Mouse (Mus musculus): ENCODE results near the gene Acot8. TPM values are rescaled to one million over a fixed set of nuclear protein-coding genes. Genes with fewer than 3 reads are reported as not detected.

Acot8 gene
- 21.0 and 24.2 TPM in 2 replicates for polyA plus RNA-seq (2014; fragmentation: Nextera tagmentation; extraction: Ambion mirVana)

DNA sequence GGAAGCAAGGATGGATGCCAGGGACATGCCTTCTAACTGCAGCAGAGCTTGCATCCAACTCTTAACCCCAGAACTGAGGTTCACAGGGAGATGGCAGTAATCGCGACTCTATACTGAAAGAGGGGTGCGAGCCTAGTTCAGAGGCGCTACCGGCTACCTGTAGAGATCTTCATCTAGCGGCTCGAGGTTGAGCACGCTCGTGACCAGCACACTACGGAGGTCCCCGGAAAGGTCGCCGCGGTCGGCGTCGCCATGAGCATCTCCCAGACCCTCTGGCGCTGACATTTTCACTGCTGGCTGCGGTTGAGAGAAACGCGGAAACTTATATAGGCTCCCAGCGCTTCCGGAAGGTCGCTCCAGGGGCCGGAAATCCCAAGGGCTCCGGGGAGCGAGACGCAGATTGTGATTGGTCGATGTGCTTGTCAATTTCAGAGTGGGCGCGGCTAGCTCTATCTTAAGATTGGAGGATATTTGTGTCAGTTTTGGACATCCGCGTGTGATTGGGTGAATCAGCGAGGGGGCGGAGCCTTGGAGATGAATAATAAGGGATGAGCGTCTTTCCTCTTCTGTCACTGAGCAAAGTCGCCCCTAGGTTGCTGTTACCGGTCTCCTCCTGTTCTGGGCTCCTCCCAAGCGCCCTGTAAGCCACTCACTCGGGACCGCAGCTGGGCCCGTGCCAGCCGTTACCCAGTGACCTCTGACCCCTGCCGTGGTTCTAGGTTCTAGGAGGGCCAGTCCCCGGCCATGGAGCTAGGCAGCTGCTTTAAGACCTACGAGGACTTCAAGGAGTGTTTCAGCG is at the start of gene Acot8, which contains the start of gene Zswim3:
TSS of gene Acot8 (minus strand) at position 350 of the 799 bp plus-strand sequence.
TSS of gene Zswim3 (plus strand) at position 566 of the 799 bp plus-strand sequence.
- Histone ChIP-seq H3K27ac (ENCODE audit: low read depth, low read length) (peak within 1 kb of the TSS; percentile 79), H3K9me3 (ENCODE audit: control insufficient read depth, low read length) (no peaks in the 10 kb centered on the region), H3K4me1 (ENCODE audit: control insufficient read depth, insufficient read depth, low read length) (peaks cover 16% of the 10 kb centered on the region), H3K4me2 (ENCODE audit: low read depth, low read length) (peak within 1 kb of the TSS; percentile 64), H3K9ac (replicated peaks; ENCODE audit: low read depth, low read length) (peak within 1 kb of the TSS; percentile 67), H3K4me3 (ENCODE audit: low read depth, low read length) (peak within 1 kb of the TSS; percentile 54), H3K36me3 (ENCODE audit: control insufficient read depth, insufficient read depth, low read length) (no peaks in the 10 kb centered on the region; the same call in none of the 2 replicates), H3K27me3 (ENCODE audit: control insufficient read depth, insufficient read depth, low read length) (no peaks in the 10 kb centered on the region)
- ATAC-seq (ENCODE audit: low read depth) = peak; percentile 96
- WGBS = under 1% methylated on average over 47 of the region's 47 CpGs

DNA sequence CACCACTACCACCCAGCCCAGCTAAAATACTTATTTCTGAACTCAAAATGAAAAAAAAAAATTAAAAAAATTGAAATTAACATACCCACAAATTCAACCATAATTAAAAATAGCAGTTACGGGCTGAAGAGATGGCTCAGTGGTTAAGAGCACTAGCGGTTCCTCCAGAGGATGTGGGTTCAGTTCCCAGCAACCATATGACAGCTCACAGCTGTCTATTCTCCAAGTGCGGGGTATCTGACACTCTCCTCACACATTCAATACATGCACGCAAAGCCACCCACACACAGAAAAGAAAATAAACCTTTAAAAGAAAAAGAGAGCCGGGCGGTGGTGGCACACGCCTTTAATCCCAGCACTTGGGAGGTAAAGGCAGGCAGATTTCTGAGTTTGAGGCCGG is 45.4 kb upstream of the Acot8 start:
- H3K9ac ChIP-seq (replicated peaks; ENCODE audit: low read depth, low read length) = no peak overlapping the region
- H3K27me3 ChIP-seq (ENCODE audit: control insufficient read depth, insufficient read depth, low read length) = no peaks in the 10 kb centered on the region
- H3K4me3 ChIP-seq (ENCODE audit: low read depth, low read length) = no peak overlapping the region
- no peak overlapping the region for H3K27ac ChIP-seq (ENCODE audit: low read depth, low read length)
- no peak for ATAC-seq (ENCODE audit: low read depth)
- 92% methylated on average over 8 of the region's 8 CpGs for WGBS
- H3K36me3 ChIP-seq (ENCODE audit: control insufficient read depth, insufficient read depth, low read length) = no peaks in the 10 kb centered on the region
- no peaks in the 10 kb centered on the region for H3K4me1 ChIP-seq (ENCODE audit: control insufficient read depth, insufficient read depth, low read length)
- H3K4me2 ChIP-seq (ENCODE audit: low read depth, low read length) = no peak overlapping the region
- H3K9me3 ChIP-seq (ENCODE audit: control insufficient read depth, low read length) = no peaks in the 10 kb centered on the region

DNA sequence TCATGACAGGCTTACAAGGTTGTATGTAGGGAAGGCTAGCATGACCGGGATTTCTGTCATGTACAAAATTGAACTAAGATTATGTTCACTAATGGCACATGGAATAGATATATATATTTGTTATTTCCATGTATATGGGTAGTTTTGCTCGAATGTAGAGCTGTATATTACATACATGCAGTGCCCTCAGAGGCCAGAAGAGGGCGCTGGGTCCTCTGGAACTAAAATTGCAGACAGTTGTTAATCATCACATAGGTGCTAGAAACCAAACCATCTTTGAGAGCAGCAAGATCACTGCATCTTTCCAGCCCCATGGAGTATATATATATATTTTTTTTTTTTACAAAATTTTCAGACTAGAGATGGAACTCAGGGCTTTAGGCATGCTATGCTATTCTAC is 41.1 kb upstream of the Acot8 start:
- Histone ChIP-seq H3K4me1 (ENCODE audit: control insufficient read depth, insufficient read depth, low read length) (no peaks in the 10 kb centered on the region), H3K36me3 (ENCODE audit: control insufficient read depth, insufficient read depth, low read length) (no peaks in the 10 kb centered on the region), H3K27me3 (ENCODE audit: control insufficient read depth, insufficient read depth, low read length) (no peaks in the 10 kb centered on the region), H3K27ac (ENCODE audit: low read depth, low read length) (no peak overlapping the region), H3K9ac (replicated peaks; ENCODE audit: low read depth, low read length) (no peak overlapping the region), H3K9me3 (ENCODE audit: control insufficient read depth, low read length) (no peaks in the 10 kb centered on the region), H3K4me2 (ENCODE audit: low read depth, low read length) (no peak overlapping the region), H3K4me3 (ENCODE audit: low read depth, low read length) (no peak overlapping the region)
- no peak for ATAC-seq (ENCODE audit: low read depth)
- 58% methylated on average over 3 of the region's 3 CpGs for WGBS

DNA sequence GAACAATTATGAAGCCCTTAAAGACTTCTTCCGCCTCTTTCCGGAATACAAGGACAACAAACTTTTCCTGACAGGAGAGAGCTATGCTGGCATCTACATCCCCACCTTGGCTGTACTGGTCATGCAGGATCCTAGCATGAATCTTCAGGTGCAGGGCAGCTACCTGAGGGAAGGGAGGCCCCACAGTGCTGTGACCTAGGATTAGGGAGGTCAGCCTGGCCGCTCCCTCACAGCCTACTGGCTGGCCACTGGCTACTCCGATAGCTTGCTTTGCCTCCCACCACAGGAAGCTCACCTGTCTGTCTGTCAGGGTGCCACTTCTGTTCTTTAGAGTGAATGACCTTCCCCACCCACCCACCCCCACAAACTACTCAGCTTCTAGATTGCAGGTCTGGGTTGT is 30.5 kb upstream of the Acot8 start:
- Histone ChIP-seq H3K4me1 (ENCODE audit: control insufficient read depth, insufficient read depth, low read length) (peaks cover 3% of the 10 kb centered on the region; the same call in 1 of the 2 replicates), H3K27ac (ENCODE audit: low read depth, low read length) (no peak overlapping the region), H3K27me3 (ENCODE audit: control insufficient read depth, insufficient read depth, low read length) (no peaks in the 10 kb centered on the region), H3K36me3 (ENCODE audit: control insufficient read depth, insufficient read depth, low read length) (peaks cover 20% of the 10 kb centered on the region; the same call in 1 of the 2 replicates), H3K4me3 (ENCODE audit: low read depth, low read length) (no peak overlapping the region), H3K4me2 (ENCODE audit: low read depth, low read length) (no peak overlapping the region), H3K9ac (replicated peaks; ENCODE audit: low read depth, low read length) (no peak overlapping the region), H3K9me3 (ENCODE audit: control insufficient read depth, low read length) (no peaks in the 10 kb centered on the region)
- no peak for ATAC-seq (ENCODE audit: low read depth)
- 92% methylated on average over 4 of the region's 4 CpGs for WGBS

DNA sequence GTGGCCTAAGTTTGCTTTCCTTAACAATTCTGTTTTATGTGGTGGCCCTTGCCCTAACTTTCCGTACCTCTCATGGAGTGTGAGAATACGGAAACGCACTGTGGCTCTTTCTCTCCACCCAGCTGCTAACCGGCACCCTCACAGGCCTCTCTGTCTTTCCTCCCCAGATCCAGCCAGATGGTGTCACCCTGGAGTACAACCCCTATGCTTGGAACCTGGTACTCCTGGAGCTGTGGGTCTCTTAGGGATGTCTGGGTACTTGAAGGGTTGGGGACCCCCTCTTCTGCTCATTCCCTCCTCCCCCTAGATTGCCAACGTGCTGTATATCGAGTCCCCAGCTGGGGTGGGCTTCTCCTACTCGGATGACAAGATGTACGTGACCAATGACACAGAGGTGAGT is 29.8 kb upstream of the Acot8 start:
- H3K27ac ChIP-seq (ENCODE audit: low read depth, low read length) = no peak overlapping the region
- WGBS = 42% methylated on average over 8 of the region's 8 CpGs

DNA sequence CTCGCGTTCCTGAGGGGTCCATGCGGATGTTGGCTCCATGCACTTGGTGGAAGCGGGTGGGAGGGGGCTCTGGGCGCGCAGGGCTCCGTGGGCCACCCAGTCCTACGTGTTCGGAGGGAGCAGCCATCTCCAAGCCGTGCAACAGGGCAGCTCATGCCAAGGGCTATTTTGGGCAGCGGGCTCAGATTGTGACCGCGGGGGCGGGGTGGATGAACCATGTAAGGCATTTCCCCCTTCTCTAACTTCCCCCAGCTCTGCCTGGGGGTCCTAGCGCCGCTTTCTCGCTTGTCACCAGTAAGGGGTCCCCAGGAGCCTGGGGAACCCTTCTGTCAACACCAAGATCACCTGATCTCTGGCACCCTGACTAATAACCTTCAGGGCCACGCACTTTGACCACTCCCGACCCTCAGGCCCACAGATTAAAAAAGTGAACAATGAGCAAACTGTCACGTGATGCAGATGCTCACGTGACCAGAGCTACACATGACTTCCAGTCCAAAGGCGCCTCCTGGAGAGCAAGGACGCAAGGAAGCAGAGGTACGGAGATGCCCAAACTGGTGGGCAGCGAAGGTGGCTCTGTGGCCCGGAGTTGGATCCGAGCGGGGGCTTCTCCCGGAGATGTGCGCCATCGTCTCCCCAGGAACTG is 28.8 kb upstream of the Acot8 start, which contains the start of gene Neurl2:
TSS of gene Neurl2 (minus strand) at position 143 of the 646 bp plus-strand sequence.
- H3K4me1 ChIP-seq (ENCODE audit: control insufficient read depth, insufficient read depth, low read length) = peaks cover 3% of the 10 kb centered on the region; the same call in 1 of the 2 replicates
- H3K27ac ChIP-seq (ENCODE audit: low read depth, low read length) = peak within 1 kb of the TSS; percentile 74
- peak within 1 kb of the TSS; percentile 78 for H3K9ac ChIP-seq (replicated peaks; ENCODE audit: low read depth, low read length)
- WGBS = under 1% methylated on average over 29 of the region's 31 CpGs
- ATAC-seq (ENCODE audit: low read depth) = peak; percentile 56
- peak within 1 kb of the TSS; percentile 99 for H3K4me2 ChIP-seq (ENCODE audit: low read depth, low read length)
- H3K36me3 ChIP-seq (ENCODE audit: control insufficient read depth, insufficient read depth, low read length) = peaks cover 9% of the 10 kb centered on the region; the same call in 1 of the 2 replicates
- H3K27me3 ChIP-seq (ENCODE audit: control insufficient read depth, insufficient read depth, low read length) = no peaks in the 10 kb centered on the region
- H3K4me3 ChIP-seq (ENCODE audit: low read depth, low read length) = peak within 1 kb of the TSS; percentile 70
- H3K9me3 ChIP-seq (ENCODE audit: control insufficient read depth, low read length) = no peaks in the 10 kb centered on the region

More for the DNA sequence above, 29.8 kb upstream of the Acot8 start:
- H3K4me2 ChIP-seq (ENCODE audit: low read depth, low read length) = peak overlapping the region; percentile 99
- no peaks in the 10 kb centered on the region for H3K9me3 ChIP-seq (ENCODE audit: control insufficient read depth, low read length)
- peaks cover 3% of the 10 kb centered on the region; the same call in 1 of the 2 replicates for H3K4me1 ChIP-seq (ENCODE audit: control insufficient read depth, insufficient read depth, low read length)
- peaks cover 17% of the 10 kb centered on the region; the same call in 1 of the 2 replicates for H3K36me3 ChIP-seq (ENCODE audit: control insufficient read depth, insufficient read depth, low read length)
- no peak overlapping the region; the same call in 1 of the 2 replicates for H3K9ac ChIP-seq (replicated peaks; ENCODE audit: low read depth, low read length)
- ATAC-seq (ENCODE audit: low read depth) = no peak
- peak overlapping the region; percentile 70 for H3K4me3 ChIP-seq (ENCODE audit: low read depth, low read length)
- no peaks in the 10 kb centered on the region for H3K27me3 ChIP-seq (ENCODE audit: control insufficient read depth, insufficient read depth, low read length)

DNA sequence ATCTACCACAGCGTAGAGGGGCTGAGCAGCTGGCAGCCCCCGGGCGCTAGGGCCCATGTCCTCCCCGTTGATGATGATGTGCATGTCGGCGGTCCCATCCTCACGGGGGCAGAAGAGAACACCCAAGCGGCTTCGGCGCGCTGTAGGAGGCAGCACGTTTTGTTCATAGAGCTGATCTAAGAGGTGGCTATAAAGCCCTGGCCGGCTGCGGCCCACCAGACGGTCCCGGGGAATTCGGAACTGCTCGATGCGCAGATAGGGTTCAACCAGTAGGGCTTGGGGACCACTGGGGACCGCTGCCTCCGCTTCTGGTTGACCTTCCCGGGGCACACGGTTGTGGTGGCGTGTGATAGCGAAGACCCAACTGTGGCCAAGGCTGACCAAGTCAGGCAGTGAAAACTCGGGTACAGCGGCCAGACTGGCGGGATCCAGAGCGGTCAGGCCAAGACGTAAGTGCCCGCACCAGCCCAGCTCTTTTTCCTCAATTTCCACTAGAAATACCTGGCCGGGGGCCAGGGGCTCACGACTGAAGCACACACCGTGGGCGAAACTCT is 28.1 kb upstream of the Acot8 start, which contains the start of gene Ctsa:
TSS of gene Ctsa (plus strand) at position 126 of the 554 bp plus-strand sequence.
- Histone ChIP-seq H3K9me3 (ENCODE audit: control insufficient read depth, low read length) (no peaks in the 10 kb centered on the region), H3K4me1 (ENCODE audit: control insufficient read depth, insufficient read depth, low read length) (peaks cover 3% of the 10 kb centered on the region; the same call in 1 of the 2 replicates), H3K27ac (ENCODE audit: low read depth, low read length) (peak within 1 kb of the TSS; percentile 74), H3K9ac (replicated peaks; ENCODE audit: low read depth, low read length) (peak within 1 kb of the TSS; percentile 78), H3K4me2 (ENCODE audit: low read depth, low read length) (peak within 1 kb of the TSS; percentile 99), H3K27me3 (ENCODE audit: control insufficient read depth, insufficient read depth, low read length) (no peaks in the 10 kb centered on the region), H3K36me3 (ENCODE audit: control insufficient read depth, insufficient read depth, low read length) (peaks cover 4% of the 10 kb centered on the region; the same call in 1 of the 2 replicates), H3K4me3 (ENCODE audit: low read depth, low read length) (peak within 1 kb of the TSS; percentile 70)
- under 1% methylated on average over 35 of the region's 35 CpGs for WGBS
- peak; percentile 73 for ATAC-seq (ENCODE audit: low read depth)

DNA sequence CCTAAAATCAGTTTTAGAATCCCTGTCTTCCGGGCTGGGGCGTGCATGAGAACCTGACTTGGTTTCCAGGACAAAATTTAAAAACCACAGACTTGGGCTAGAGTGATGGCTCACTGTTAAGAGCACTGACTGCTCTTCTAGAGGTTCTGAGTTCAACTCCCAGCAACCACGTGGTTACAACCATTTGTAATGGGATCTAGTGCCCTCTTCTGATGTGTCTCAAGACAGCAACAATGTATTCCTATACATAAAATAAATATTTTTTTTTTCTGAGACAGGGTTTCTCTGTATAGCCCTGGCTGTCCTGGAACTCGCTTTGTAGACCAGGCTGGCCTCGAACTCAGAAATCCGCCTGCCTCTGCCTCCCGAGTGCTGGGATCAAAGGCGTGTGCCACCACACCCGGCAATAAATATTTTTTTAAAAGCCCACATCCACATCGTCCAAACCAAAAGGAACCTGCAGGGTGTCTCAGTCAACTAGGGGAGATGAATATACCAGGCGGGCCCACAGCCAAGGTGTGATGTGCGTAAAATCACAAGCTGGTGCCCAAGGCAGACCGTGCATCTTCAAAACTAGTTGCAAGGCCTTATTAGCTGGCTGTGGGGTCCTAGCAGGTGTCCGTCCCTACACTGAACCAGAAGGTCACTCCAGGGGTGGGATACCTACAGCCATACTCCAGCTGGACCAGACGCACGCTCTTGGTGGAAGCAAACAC is 27.5 kb upstream of the Acot8 start:
- peaks cover 8% of the 10 kb centered on the region; the same call in 1 of the 2 replicates for H3K36me3 ChIP-seq (ENCODE audit: control insufficient read depth, insufficient read depth, low read length)
- H3K4me1 ChIP-seq (ENCODE audit: control insufficient read depth, insufficient read depth, low read length) = peaks cover 3% of the 10 kb centered on the region; the same call in 1 of the 2 replicates
- no peaks in the 10 kb centered on the region for H3K9me3 ChIP-seq (ENCODE audit: control insufficient read depth, low read length)
- H3K4me3 ChIP-seq (ENCODE audit: low read depth, low read length) = peak overlapping the region; percentile 70
- H3K4me2 ChIP-seq (ENCODE audit: low read depth, low read length) = peak overlapping the region; percentile 99
- no peak for ATAC-seq (ENCODE audit: low read depth)
- H3K27me3 ChIP-seq (ENCODE audit: control insufficient read depth, insufficient read depth, low read length) = no peaks in the 10 kb centered on the region
- peak overlapping the region; percentile 74; the same call in 1 of the 2 replicates for H3K27ac ChIP-seq (ENCODE audit: low read depth, low read length)
- H3K9ac ChIP-seq (replicated peaks; ENCODE audit: low read depth, low read length) = peak overlapping the region; percentile 78
- 61% methylated on average over 16 of the region's 16 CpGs for WGBS

All from neural tube, embryonic 14.5 days (tissue).